Mouse (Mus musculus): ENCODE results near the gene Slc33a1. TPM values are rescaled to one million over a fixed set of nuclear protein-coding genes. Genes with fewer than 3 reads are reported as not detected.

The Slc33a1 gene
- polyA plus RNA-seq, 1 experiment from 2014 or later = 12.8 TPM

DNA sequence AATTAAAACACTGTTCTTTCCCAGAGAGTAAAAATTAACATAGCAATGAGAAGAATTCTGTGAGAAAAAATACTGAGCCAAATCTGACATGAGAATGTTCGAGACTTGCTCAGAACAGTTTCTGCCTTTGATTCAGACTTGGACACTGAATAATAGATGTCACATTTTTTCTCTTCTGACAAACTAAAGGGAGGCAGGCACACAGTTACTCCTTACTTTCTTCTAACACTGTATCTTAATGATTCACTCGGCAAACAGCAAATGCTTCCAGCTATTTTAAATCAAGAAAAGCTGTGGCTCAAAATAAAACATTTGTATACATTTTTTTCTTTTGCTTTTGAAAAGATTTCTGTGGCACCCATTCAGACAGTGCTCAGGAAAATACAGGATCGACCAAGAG lies 72.4 kb downstream of the Slc33a1 start:
- peaks cover 11% of the 10 kb centered on the region for H3K4me1 ChIP-seq
- H3K27me3 ChIP-seq (replicated peaks; ENCODE audit: low read depth, poor library complexity, severe bottlenecking) = no peaks in the 10 kb centered on the region
- H3K4me3 ChIP-seq = no peak overlapping the region
- no peaks in the 10 kb centered on the region for H3K9me3 ChIP-seq
- no peak overlapping the region for H3K27ac ChIP-seq (replicated peaks)
- peaks cover 9% of the 10 kb centered on the region; the same call in 1 of the 2 replicates for H3K36me3 ChIP-seq (replicated peaks)
- no peak for DNase-seq (ENCODE audit: low spot score)
- 71% methylated on average over 3 of the region's 3 CpGs for WGBS

Other genes starting within 250 kb of the Slc33a1 start
- 10.5 and 19.0 TPM in 2 replicates for gene Plch1, start 65.3 kb downstream of the Slc33a1 start, polyA plus RNA-seq (2016; fragmentation: Nextera tagmentation; extraction: Ambion mirVana)
- gene E130311K13Rik, start 35.3 kb downstream of the Slc33a1 start, polyA plus RNA-seq (2016; fragmentation: Nextera tagmentation; extraction: Ambion mirVana) = 2.0 and 2.9 TPM in 2 replicates
- 78.5 and 81.6 TPM in 2 replicates for gene Gmps, start 11.3 kb upstream of the Slc33a1 start, polyA plus RNA-seq (2016; fragmentation: Nextera tagmentation; extraction: Ambion mirVana)
- 0.03 and 0.05 TPM in 2 replicates for gene Vmn2r1, start 116.8 kb upstream of the Slc33a1 start, polyA plus RNA-seq (2016; fragmentation: Nextera tagmentation; extraction: Ambion mirVana)
- 0.09 TPM in 1 of 2 replicates, not detected in the other for gene Vmn2r2, start 177.2 kb upstream of the Slc33a1 start, polyA plus RNA-seq (2016; fragmentation: Nextera tagmentation; extraction: Ambion mirVana)

Data from embryonic facial prominence, embryonic 10.5 days (tissue).